Mouse (Mus musculus) C2C12 (cell line): ENCODE data around the gene Ptger1. TPM values are rescaled to one million over a fixed set of nuclear protein-coding genes. Genes with fewer than 3 reads are reported as not detected.

ENCODE experiments used
- H3K27me3 ChIP-seq: one replicate; pipeline ENCODE4 v1.6.1; 2011; ENCODE audit not compliant: control insufficient read depth, insufficient read depth, insufficient read length
- H3K36me3 ChIP-seq: one replicate; pipeline ENCODE4 v1.6.1; 2011; ENCODE audit not compliant: control insufficient read depth, insufficient read depth
- H3K4me3 ChIP-seq: one replicate; pipeline ENCODE4 v1.5.1; 2011; ENCODE audit warnings: mild to moderate bottlenecking, control low read depth; ENCODE audit not compliant: poor library complexity, insufficient read depth, severe bottlenecking
- H3K79me2 ChIP-seq: one replicate; pipeline ENCODE4 v1.6.1; 2011; ENCODE audit not compliant: control insufficient read depth, insufficient read depth
- H3K79me3 ChIP-seq: one replicate; pipeline ENCODE4 v1.6.1; 2011; ENCODE audit warnings: low read depth, control low read depth
- H3ac ChIP-seq: one replicate; pipeline ENCODE3; 2011; ENCODE audit warnings: low read depth; ENCODE audit not compliant: control insufficient read depth, insufficient read length
- CEBPB ChIP-seq: IDR thresholded peaks from one replicate; pipeline ENCODE4 v1.6.1; 2011; ENCODE audit warnings: low read depth, mild to moderate bottlenecking, control low read depth, moderate library complexity
- CTCF ChIP-seq: IDR thresholded peaks from one replicate; pipeline ENCODE4 v1.5.1; 2011; ENCODE audit not compliant: control insufficient read depth, insufficient read depth, insufficient read length
- FOSL1 ChIP-seq: IDR thresholded peaks from one replicate; pipeline ENCODE4 v1.8.0; 2011; ENCODE audit warnings: mild to moderate bottlenecking, low read length; ENCODE audit not compliant: poor library complexity, insufficient read depth, severe bottlenecking
- MAX ChIP-seq: IDR thresholded peaks from one replicate; pipeline ENCODE4 v1.6.1; 2011; ENCODE audit warnings: mild to moderate bottlenecking, control low read depth
- MYOD1 ChIP-seq: IDR thresholded peaks from one replicate; pipeline ENCODE4 v1.6.1; 2011; ENCODE audit warnings: low read depth; ENCODE audit not compliant: control insufficient read depth, insufficient read length
- MYOG ChIP-seq: IDR thresholded peaks from one replicate; pipeline ENCODE4 v1.6.1; 2011; ENCODE audit not compliant: control insufficient read depth, insufficient read length; ENCODE audit errors: extremely low read depth
- USF1 ChIP-seq: IDR thresholded peaks from one replicate; pipeline ENCODE4 v1.6.1; 2011; ENCODE audit warnings: low read depth, mild to moderate bottlenecking, control low read depth, moderate library complexity
- polyA plus RNA-seq: library from polyadenylated mRNA; unstranded; fragments of >200 nt; fragmentation: generic; extraction: Trizol; gene quantifications from one replicate; pipeline ENCODE4 v1.2.1, GENCODE M21; 2012; ENCODE audit warnings: missing spikeins

Ptger1 gene
- polyA plus RNA-seq, 1 experiment, result 0.56 TPM

GRCm38 (mm10) chr8:83681099-83681498 lies 14.6 kb downstream of the Ptger1 start:
- no peaks in the 10 kb centered on the region for H3K36me3 ChIP-seq

DNA sequence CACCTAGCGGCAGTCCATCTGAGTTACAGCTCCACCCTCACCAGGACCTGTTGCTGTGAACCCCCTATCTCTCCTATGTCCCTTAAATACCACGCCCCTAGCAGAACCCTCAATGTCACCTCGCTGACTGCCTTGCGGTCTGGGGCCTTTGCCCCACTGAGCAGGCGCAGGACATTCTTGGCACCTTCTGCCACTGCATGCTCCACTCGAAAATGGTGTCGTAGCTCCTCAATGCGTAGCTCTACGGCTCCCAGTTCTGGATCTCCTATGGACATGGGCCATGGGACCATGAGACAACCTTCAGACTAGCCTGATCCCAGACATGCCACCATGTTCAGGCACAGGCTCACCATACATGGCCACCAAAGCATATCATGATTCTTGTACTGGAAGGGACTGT lies 18.0 kb downstream of the Ptger1 start:
- Histone ChIP-seq H3K79me2 (no peaks in the 10 kb centered on the region), H3K4me3 (no peak overlapping the region), H3K79me3 (no peaks in the 10 kb centered on the region), H3ac (no peak overlapping the region), H3K27me3 (no peaks in the 10 kb centered on the region), H3K36me3 (peaks cover 5% of the 10 kb centered on the region)
- no peak for TF ChIP-seq MYOG
- TF ChIP-seq USF1, result no peak
- no peak for TF ChIP-seq MAX
- TF ChIP-seq FOSL1, result no peak
- TF ChIP-seq MYOD1, result no peak
- TF ChIP-seq CEBPB, result no peak
- TF ChIP-seq CTCF, result no peak

More at GRCm38 (mm10) chr8:83681099-83681498, 14.6 kb downstream of the Ptger1 start:
- no peak for TF ChIP-seq MYOG
- TF ChIP-seq FOSL1, result no peak
- TF ChIP-seq CEBPB, result no peak
- TF ChIP-seq USF1, result no peak
- TF ChIP-seq MAX, result no peak
- no peak for TF ChIP-seq MYOD1
- no peak for TF ChIP-seq CTCF
- no peaks in the 10 kb centered on the region for H3K79me2 ChIP-seq
- no peaks in the 10 kb centered on the region for H3K79me3 ChIP-seq
- no peaks in the 10 kb centered on the region for H3K27me3 ChIP-seq
- H3ac ChIP-seq, result no peak overlapping the region
- no peak overlapping the region for H3K4me3 ChIP-seq

GRCm38 (mm10) chr8:83689264-83689663 lies 22.8 kb downstream of the Ptger1 start:
- H3K4me3 ChIP-seq, result no peak overlapping the region
- no peaks in the 10 kb centered on the region for H3K79me3 ChIP-seq
- no peaks in the 10 kb centered on the region for H3K79me2 ChIP-seq
- no peak overlapping the region for H3ac ChIP-seq
- H3K27me3 ChIP-seq, result no peaks in the 10 kb centered on the region
- TF ChIP-seq MAX (no peak), CEBPB (no peak), MYOG (no peak), CTCF (no peak), USF1 (no peak), MYOD1 (no peak), FOSL1 (no peak)
- H3K36me3 ChIP-seq, result peaks cover 22% of the 10 kb centered on the region

DNA sequence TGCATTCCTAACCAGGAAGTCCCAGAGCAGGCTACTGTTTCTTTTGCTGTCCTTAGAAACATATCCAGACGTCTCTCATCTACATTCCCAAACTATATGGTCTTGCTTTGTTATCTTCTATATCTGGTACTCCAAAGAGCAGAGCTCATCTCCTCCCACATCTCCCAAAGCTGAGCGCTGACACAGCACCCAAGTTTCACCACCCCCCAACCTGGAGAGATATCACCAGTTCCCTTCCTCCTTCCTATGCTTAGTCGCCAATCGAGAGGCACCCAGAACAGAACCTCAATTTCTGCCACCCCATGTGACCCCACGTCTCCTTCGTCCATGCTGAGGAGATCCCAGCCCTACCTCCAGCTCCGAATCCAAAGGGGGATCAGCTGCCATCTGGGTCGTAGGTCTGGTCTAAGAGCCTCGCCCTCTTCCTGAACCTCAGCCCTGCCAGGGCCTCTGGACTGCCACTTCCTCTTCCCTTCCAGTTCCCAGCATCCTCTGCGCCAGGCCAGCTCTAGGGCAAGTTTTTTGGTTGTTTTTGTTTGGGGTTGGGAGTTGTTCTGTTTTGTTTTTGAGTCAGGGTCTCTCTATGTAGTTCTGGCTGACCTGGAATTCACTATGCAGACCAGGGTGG lies 27.2 kb downstream of the Ptger1 start:
- TF ChIP-seq CEBPB (no peak), FOSL1 (no peak), USF1 (no peak), MAX (no peak), CTCF (no peak), MYOD1 (no peak), MYOG (no peak)
- Histone ChIP-seq H3K79me2 (peaks cover 35% of the 10 kb centered on the region), H3K79me3 (peaks cover 5% of the 10 kb centered on the region), H3ac (no peak overlapping the region), H3K4me3 (no peak overlapping the region), H3K27me3 (no peaks in the 10 kb centered on the region), H3K36me3 (peaks cover 17% of the 10 kb centered on the region)

DNA sequence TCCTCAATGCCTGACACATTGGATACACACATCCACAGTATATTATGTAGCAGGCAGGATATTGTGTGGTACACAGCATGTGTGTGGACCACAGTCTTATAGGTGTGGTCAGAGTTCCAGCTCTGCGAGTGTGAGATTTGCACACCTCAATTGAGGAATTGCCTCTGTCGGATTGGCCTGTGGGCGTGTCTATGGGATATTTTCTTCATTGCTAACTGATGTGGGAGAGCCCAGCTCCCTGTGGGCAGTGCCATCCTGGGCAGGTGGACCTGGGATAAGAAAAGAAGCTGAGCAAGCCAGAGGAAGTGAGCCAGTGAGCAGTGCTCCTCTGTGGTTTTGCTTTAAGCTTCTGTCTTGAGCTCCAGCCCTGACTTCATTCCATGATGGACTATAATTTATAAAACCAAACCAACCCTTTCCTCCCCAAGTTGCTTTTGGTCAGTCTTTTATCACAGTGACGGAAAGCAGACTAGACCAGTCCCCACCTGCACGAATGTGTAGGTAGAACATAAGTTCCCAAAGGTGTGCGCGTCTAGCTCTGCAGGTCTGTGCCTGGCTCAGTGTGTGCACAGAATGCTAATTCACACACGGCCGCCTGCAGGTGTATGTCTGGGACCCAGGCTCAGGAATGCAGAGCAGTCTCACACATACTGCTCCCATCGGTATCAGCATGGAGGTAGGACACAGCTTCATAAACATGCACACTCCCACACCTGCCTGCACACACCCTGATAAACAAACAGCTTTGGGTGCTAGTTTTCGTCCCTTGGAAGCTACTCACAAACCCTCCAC lies 28.1 kb downstream of the Ptger1 start:
- no peak for TF ChIP-seq FOSL1
- TF ChIP-seq CEBPB, result no peak
- TF ChIP-seq USF1, result no peak
- no peak for TF ChIP-seq MYOD1
- TF ChIP-seq MYOG, result no peak
- TF ChIP-seq MAX, result no peak
- no peak for TF ChIP-seq CTCF
- peaks cover 17% of the 10 kb centered on the region for H3K36me3 ChIP-seq

More for the DNA sequence above, 28.1 kb downstream of the Ptger1 start:
- no peaks in the 10 kb centered on the region for H3K27me3 ChIP-seq
- H3K79me3 ChIP-seq, result peaks cover 5% of the 10 kb centered on the region
- H3K4me3 ChIP-seq, result no peak overlapping the region
- H3ac ChIP-seq, result no peak overlapping the region
- H3K79me2 ChIP-seq, result peaks cover 36% of the 10 kb centered on the region
